Mouse (Mus musculus) forebrain, postnatal 0 days (tissue): ENCODE data around the gene Rgs3. TPM values are rescaled to one million over a fixed set of nuclear protein-coding genes. Genes with fewer than 3 reads are reported as not detected.
A peak's percentile ranks its signal among the peaks of the same experiment; 100 is the strongest.

Experiments used
- ATAC-seq: fragments of 200-750 bp; cut with Nextera tagmentation; 2 replicates; pipeline ENCODE4 v1.8.0; 2017; ENCODE audit warnings: mild to moderate bottlenecking, moderate library complexity
- DNase-seq: peaks from one replicate; pipeline ENCODE4 v3.0.0-alpha.2; 2015
- H3K27ac ChIP-seq: fragments of 300-500 bp; sonication (generic); 2 replicates; pipeline ENCODE4 v1.5.1; 2014; ENCODE audit warnings: low read depth, mild to moderate bottlenecking, antibody characterized with exemption, low read length, moderate library complexity, mixed read lengths
- H3K27me3 ChIP-seq: fragments of 300-500 bp; sonication (generic); 2 replicates; pipeline ENCODE4 v1.6.1; 2014; ENCODE audit warnings: mild to moderate bottlenecking, low read length, mixed read lengths; ENCODE audit not compliant: insufficient read depth
- H3K36me3 ChIP-seq: fragments of 300-500 bp; sonication (generic); 2 replicates; pipeline ENCODE4 v1.6.1; 2014; ENCODE audit warnings: mild to moderate bottlenecking, moderate library complexity; ENCODE audit not compliant: insufficient read depth
- H3K4me1 ChIP-seq: fragments of 300-500 bp; sonication (generic); 2 replicates; pipeline ENCODE4 v1.6.1; 2014; ENCODE audit warnings: antibody characterized with exemption; ENCODE audit not compliant: insufficient read depth
- H3K4me2 ChIP-seq: fragments of 300-500 bp; sonication (generic); 2 replicates; pipeline ENCODE4 v1.6.1; 2014; ENCODE audit warnings: low read depth, mild to moderate bottlenecking, moderate library complexity
- H3K4me3 ChIP-seq: fragments of 300-500 bp; sonication (generic); 2 replicates; pipeline ENCODE4 v1.5.1; 2014; ENCODE audit warnings: low read depth, low read length, mixed read lengths
- H3K9ac ChIP-seq: fragments of 300-500 bp; sonication (generic); 2 replicates; pipeline ENCODE4 v1.6.1; 2014; ENCODE audit warnings: mild to moderate bottlenecking
- H3K9me3 ChIP-seq: fragments of 300-500 bp; sonication (generic); 2 replicates; pipeline ENCODE4 v1.6.1; 2016; ENCODE audit warnings: low read length
- CTCF ChIP-seq: sonication (generic); IDR thresholded peaks from 2 replicates; pipeline ENCODE4 v1.5.1; 2016; ENCODE audit warnings: antibody characterized with exemption, control low read depth, low read depth
- WGBS: fragments of 180-500 bp; shearing (Covaris S2); extraction: QIAGEN DNeasy Blood & Tissue Kit; methylation state at CpG from one replicate; pipeline ENCODE4 v1.1.7; 2014; 5-methylcytosine and 5-hydroxymethylcytosine counted together
- polyA plus RNA-seq: library from polyadenylated mRNA; unstranded; fragments of >200 nt; fragmentation: Nextera tagmentation; extraction: Ambion mirVana; gene quantifications from 2 replicates; pipeline ENCODE4 v1.2.1, GENCODE M21; 2015
- total RNA-seq: library from RNA; depleted of rRNA; stranded (reverse); fragments of >200 nt; gene quantifications from 2 replicates; pipeline ENCODE4 v1.2.3, GENCODE M21; 2014

Rgs3 gene
- total and polyA plus RNA-seq, 2 experiments from 2014 or later: 47.3 to 63.5 TPM

GRCm38 (mm10) chr4:62644031-62644793 lies 84.6 kb downstream of the Rgs3 start:
- H3K27ac ChIP-seq: no peak overlapping the region
- H3K4me3 ChIP-seq: no peak overlapping the region
- 59% methylated on average over 11 of the region's 11 CpGs for WGBS
- no peak overlapping the region for H3K9ac ChIP-seq
- ATAC-seq (peak; percentile 91), DNase-seq (peak; percentile 71)
- no peaks in the 10 kb centered on the region for H3K9me3 ChIP-seq
- no peak overlapping the region for H3K4me2 ChIP-seq
- no peaks in the 10 kb centered on the region for H3K27me3 ChIP-seq
- no peaks in the 10 kb centered on the region for H3K4me1 ChIP-seq
- H3K36me3 ChIP-seq: no peaks in the 10 kb centered on the region
- no peak for TF ChIP-seq CTCF

GRCm38 (mm10) chr4:62646556-62647248 lies 87.1 kb downstream of the Rgs3 start:
- H3K27ac ChIP-seq: no peak overlapping the region
- H3K4me2 ChIP-seq: no peak overlapping the region
- TF ChIP-seq CTCF: no peak
- H3K9me3 ChIP-seq: no peaks in the 10 kb centered on the region
- ATAC-seq (no peak), DNase-seq (no peak)
- 77% methylated on average over 9 of the region's 9 CpGs for WGBS
- no peak overlapping the region for H3K4me3 ChIP-seq
- no peaks in the 10 kb centered on the region for H3K4me1 ChIP-seq
- H3K27me3 ChIP-seq: no peaks in the 10 kb centered on the region
- no peaks in the 10 kb centered on the region for H3K36me3 ChIP-seq
- no peak overlapping the region for H3K9ac ChIP-seq

- Histone ChIP-seq H3K4me1 (peaks cover 2% of the 10 kb centered on the region; the same call in 1 of the 2 replicates), H3K9ac (no peak overlapping the region), H3K9me3 (no peaks in the 10 kb centered on the region), H3K4me2 (no peak overlapping the region), H3K27ac (no peak overlapping the region), H3K27me3 (no peaks in the 10 kb centered on the region), H3K4me3 (no peak overlapping the region), H3K36me3 (no peaks in the 10 kb centered on the region)
- no peak for DNase-seq
- no peak for TF ChIP-seq CTCF
- no peak for ATAC-seq
- 84% methylated on average over 3 of the region's 3 CpGs for WGBS
Measured at GRCm38 (mm10) chr4:62648848-62649247, 89.2 kb downstream of the Rgs3 start.

- no peak for DNase-seq
- H3K9me3 ChIP-seq: no peaks in the 10 kb centered on the region
- peaks cover 3% of the 10 kb centered on the region; the same call in 1 of the 2 replicates for H3K4me1 ChIP-seq
- ATAC-seq: no peak
- H3K27ac ChIP-seq: no peak overlapping the region
- TF ChIP-seq CTCF: no peak
- no peak overlapping the region for H3K9ac ChIP-seq
- no peaks in the 10 kb centered on the region for H3K27me3 ChIP-seq
- 84% methylated on average over 8 of the region's 8 CpGs for WGBS
- H3K36me3 ChIP-seq: no peaks in the 10 kb centered on the region
- H3K4me3 ChIP-seq: no peak overlapping the region
- no peak overlapping the region for H3K4me2 ChIP-seq
Measured at GRCm38 (mm10) chr4:62649536-62650230, 90.0 kb downstream of the Rgs3 start.

- H3K27ac ChIP-seq: no peak overlapping the region
- DNase-seq (no peak), ATAC-seq (no peak)
- peaks cover 3% of the 10 kb centered on the region; the same call in 1 of the 2 replicates for H3K4me1 ChIP-seq
- no peaks in the 10 kb centered on the region for H3K27me3 ChIP-seq
- WGBS: 75% methylated on average over 7 of the region's 7 CpGs
- no peak overlapping the region for H3K4me2 ChIP-seq
- no peaks in the 10 kb centered on the region for H3K9me3 ChIP-seq
- no peak overlapping the region for H3K4me3 ChIP-seq
- no peak for TF ChIP-seq CTCF
- no peak overlapping the region for H3K9ac ChIP-seq
- H3K36me3 ChIP-seq: no peaks in the 10 kb centered on the region
Measured at GRCm38 (mm10) chr4:62651179-62651760, 91.6 kb downstream of the Rgs3 start.

GRCm38 (mm10) chr4:62652215-62652614 lies 92.6 kb downstream of the Rgs3 start:
- H3K9ac ChIP-seq: no peak overlapping the region
- no peak overlapping the region for H3K4me2 ChIP-seq
- ATAC-seq (no peak), DNase-seq (no peak)
- 78% methylated on average over 4 of the region's 4 CpGs for WGBS
- no peak overlapping the region for H3K4me3 ChIP-seq
- peaks cover 3% of the 10 kb centered on the region; the same call in 1 of the 2 replicates for H3K4me1 ChIP-seq
- TF ChIP-seq CTCF: no peak
- no peaks in the 10 kb centered on the region for H3K9me3 ChIP-seq
- H3K36me3 ChIP-seq: no peaks in the 10 kb centered on the region
- H3K27me3 ChIP-seq: no peaks in the 10 kb centered on the region
- H3K27ac ChIP-seq: no peak overlapping the region
